Mouse (Mus musculus) kidney, adult 2 months (tissue): ENCODE results near the gene Cfap97.

ENCODE experiments used
- CTCF ChIP-seq: fragments of 200-500 bp; conservative IDR thresholded peaks from 2 replicates; pipeline ENCODE4 v1.5.1; 2011; ENCODE audit warnings: low read depth, mild to moderate bottlenecking, control low read depth, low read length, moderate library complexity, mixed read lengths; ENCODE audit not compliant: insufficient read depth, insufficient read length
- POLR2A ChIP-seq: fragments of 200-500 bp; IDR thresholded peaks from one replicate; pipeline ENCODE4 v1.6.1; 2011; ENCODE audit warnings: low read depth, low read length, control low read depth

DNA sequence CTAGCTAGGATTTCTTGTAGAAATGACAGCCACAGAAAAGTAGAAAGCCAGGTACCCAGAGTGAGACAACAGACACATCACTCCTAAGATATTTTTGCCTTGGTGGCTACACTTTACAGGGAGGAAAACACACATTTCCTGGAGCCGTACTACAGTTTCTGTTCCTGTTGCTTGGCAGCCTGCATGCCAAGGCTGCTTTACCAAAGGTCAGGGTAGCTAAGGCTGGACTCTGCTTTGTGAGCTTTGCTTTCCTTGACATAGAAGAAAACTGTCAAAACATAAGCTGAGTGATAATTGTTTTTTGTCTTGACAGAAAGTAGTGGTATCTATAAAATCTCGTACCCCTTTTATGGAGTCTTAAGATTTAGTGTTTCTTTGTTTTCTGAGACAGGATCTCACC, 21.1 kb upstream of the Cfap97 start:
- TF ChIP-seq CTCF = no peak
- no peak for TF ChIP-seq POLR2A
